Mouse (Mus musculus) G1E (cell line): ENCODE results near the gene Zfp324.

ENCODE experiments used
- CTCF ChIP-seq: IDR thresholded peaks from 2 replicates; pipeline ENCODE4 v1.5.1; 2012; ENCODE audit warnings: low read depth, low read length, inconsistent platforms, mixed read lengths
- GATA1 ChIP-seq: IDR thresholded peaks from 2 replicates; pipeline ENCODE4 v1.6.1; 2012; ENCODE audit warnings: borderline replicate concordance, low read length, inconsistent platforms, mixed read lengths
- GATA2 ChIP-seq: IDR thresholded peaks from 2 replicates; pipeline ENCODE4 v1.6.1; 2012; ENCODE audit warnings: low read depth, low read length, inconsistent platforms, borderline replicate concordance
- POLR2AphosphoS5 ChIP-seq: IDR thresholded peaks from 2 replicates; pipeline ENCODE4 v1.6.1; 2012; ENCODE audit warnings: low read depth, low read length, inconsistent platforms; ENCODE audit not compliant: insufficient replicate concordance

DNA sequence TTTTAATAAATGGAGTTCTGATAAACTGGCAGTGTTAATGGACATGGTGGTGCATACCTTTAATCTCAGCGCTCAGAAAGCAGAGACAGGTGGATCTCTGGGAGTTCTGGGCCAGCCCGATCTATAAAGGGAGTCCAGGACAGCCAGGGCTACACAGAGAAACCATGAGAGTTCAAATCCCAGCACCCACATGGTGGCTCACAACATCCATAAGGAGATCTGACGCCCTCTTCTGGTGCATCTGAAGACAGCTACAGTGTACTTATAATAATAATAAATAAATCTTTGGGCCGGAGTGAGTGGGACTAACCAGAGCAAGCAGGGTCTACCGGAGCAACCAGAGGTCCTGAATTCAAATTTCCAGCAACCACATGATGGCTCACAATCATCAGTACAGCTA, 37.7 kb downstream of the Zfp324 start:
- TF ChIP-seq CTCF (no peak), GATA1 (no peak), GATA2 (no peak), POLR2AphosphoS5 (no peak)
